Mouse (Mus musculus): ENCODE data around the gene Acbd6.

GRCm38 (mm10) chr1:155636648-155637047 is 78.7 kb downstream of the Acbd6 start:
- TF ChIP-seq POLR2A (IDR thresholded peaks at IDR 0.05; ENCODE audit: control insufficient read depth, extremely low read depth, insufficient read depth, low read length, poor library complexity) = no peak
- no peak for TF ChIP-seq CTCF (IDR thresholded peaks at IDR 0.05; ENCODE audit: borderline replicate concordance, control insufficient read depth, extremely low read depth, insufficient read depth, low read length, poor library complexity)

Data from thymus, adult 2 months (tissue).